Mouse (Mus musculus) hindbrain, postnatal 0 days (tissue): ENCODE measurements at regions not wholly inside any gene's neighbourhood (a gene's known extent, or its start where the extent isn't known, plus 50 kb on each side); places are given as distances from the start of the nearest gene placed in this dataset.

ENCODE experiments used
- ATAC-seq: fragments of 200-750 bp; cut with Nextera tagmentation; 2 replicates; pipeline ENCODE4 v1.8.0; 2017; ENCODE audit warnings: mild to moderate bottlenecking, moderate TSS enrichment, moderate library complexity
- DNase-seq: peaks from one replicate; pipeline ENCODE4 v3.0.0-alpha.2; 2015; ENCODE audit warnings: low spot score
- H3K27ac ChIP-seq: fragments of 300-500 bp; sonication (generic); 2 replicates; pipeline ENCODE4 v1.5.1; 2014; ENCODE audit warnings: mild to moderate bottlenecking
- H3K27me3 ChIP-seq: fragments of 300-500 bp; sonication (generic); 2 replicates; pipeline ENCODE4 v1.6.1; 2014; ENCODE audit warnings: low read length, mixed read lengths; ENCODE audit not compliant: insufficient read depth
- H3K36me3 ChIP-seq: fragments of 300-500 bp; sonication (generic); 2 replicates; pipeline ENCODE4 v1.6.1; 2014; ENCODE audit warnings: low read length, mixed read lengths; ENCODE audit not compliant: insufficient read depth
- H3K4me1 ChIP-seq: fragments of 300-500 bp; sonication (generic); 2 replicates; pipeline ENCODE4 v1.6.1; 2014; ENCODE audit warnings: antibody characterized with exemption, low read length, mixed read lengths; ENCODE audit not compliant: insufficient read depth
- H3K4me2 ChIP-seq: fragments of 300-500 bp; sonication (generic); 2 replicates; pipeline ENCODE4 v1.6.1; 2014; ENCODE audit warnings: low read depth, mild to moderate bottlenecking, low read length, moderate library complexity, mixed read lengths
- H3K4me3 ChIP-seq: fragments of 300-500 bp; sonication (generic); 2 replicates; pipeline ENCODE4 v1.5.1; 2014; ENCODE audit warnings: low read length
- H3K9ac ChIP-seq: fragments of 300-500 bp; sonication (generic); replicated peaks from 2 replicates; pipeline ENCODE4 v1.6.1; 2014; ENCODE audit warnings: mild to moderate bottlenecking, low read length, moderate library complexity, mixed read lengths
- H3K9me3 ChIP-seq: fragments of 300-500 bp; sonication (generic); 2 replicates; pipeline ENCODE4 v1.6.1; 2016; ENCODE audit warnings: low read length, mixed read lengths
- CTCF ChIP-seq: IDR thresholded peaks from 2 replicates; pipeline ENCODE4 v1.5.1; 2016; ENCODE audit warnings: antibody characterized with exemption, control low read depth, low read depth
- WGBS: fragments of 180-500 bp; shearing (Covaris S2); extraction: QIAGEN DNeasy Blood & Tissue Kit; methylation state at CpG from one replicate; pipeline ENCODE4 v1.1.7; 2014; 5-methylcytosine and 5-hydroxymethylcytosine counted together

GRCm38 (mm10) chr1:41742644-41743331 lies 937.4 kb downstream of the Tmem182 start:
- DNase-seq (peak; percentile 18), ATAC-seq (no peak)
- Histone ChIP-seq H3K4me2 (peak overlapping the region; percentile 11; the same call in 1 of the 2 replicates), H3K4me1 (no peaks in the 10 kb centered on the region), H3K27me3 (no peaks in the 10 kb centered on the region), H3K27ac (no peak overlapping the region), H3K9ac (no peak overlapping the region), H3K9me3 (no peaks in the 10 kb centered on the region), H3K4me3 (no peak overlapping the region), H3K36me3 (no peaks in the 10 kb centered on the region)
- 28% methylated on average over 5 of the region's 5 CpGs for WGBS
- no peak for TF ChIP-seq CTCF

GRCm38 (mm10) chr1:41743332-41743710 lies 937.9 kb downstream of the Tmem182 start:
- Histone ChIP-seq H3K4me2 (peak overlapping the region; percentile 11; the same call in 1 of the 2 replicates), H3K9me3 (no peaks in the 10 kb centered on the region), H3K4me3 (no peak overlapping the region), H3K4me1 (no peaks in the 10 kb centered on the region), H3K36me3 (no peaks in the 10 kb centered on the region), H3K9ac (no peak overlapping the region), H3K27ac (no peak overlapping the region), H3K27me3 (no peaks in the 10 kb centered on the region)
- ATAC-seq, result no peak
- TF ChIP-seq CTCF, result no peak
- 34% methylated on average over 6 of the region's 6 CpGs for WGBS
- no peak for DNase-seq

- Histone ChIP-seq H3K9ac (no peak overlapping the region), H3K27me3 (no peaks in the 10 kb centered on the region), H3K36me3 (no peaks in the 10 kb centered on the region), H3K27ac (no peak overlapping the region), H3K4me2 (no peak overlapping the region), H3K4me1 (no peaks in the 10 kb centered on the region), H3K9me3 (no peaks in the 10 kb centered on the region), H3K4me3 (no peak overlapping the region)
- WGBS, result 49% methylated on average over 3 of the region's 3 CpGs
- no peak; the same call in 1 of the 2 replicates for TF ChIP-seq CTCF
- DNase-seq (no peak), ATAC-seq (no peak)
Measured at GRCm38 (mm10) chr1:41744531-41744930, 939.1 kb downstream of the Tmem182 start.

GRCm38 (mm10) chr1:41759366-41759765 lies 936.2 kb upstream of the Pou3f3 start:
- Histone ChIP-seq H3K27ac (no peak overlapping the region), H3K9me3 (no peaks in the 10 kb centered on the region), H3K27me3 (no peaks in the 10 kb centered on the region), H3K36me3 (no peaks in the 10 kb centered on the region), H3K4me3 (no peak overlapping the region), H3K4me2 (no peak overlapping the region), H3K9ac (no peak overlapping the region), H3K4me1 (no peaks in the 10 kb centered on the region)
- no peak for DNase-seq
- 68% methylated on average over 6 of the region's 6 CpGs for WGBS
- no peak for TF ChIP-seq CTCF
- ATAC-seq, result no peak
